Comparison of ENCODE assay signal across 9 mouse cellular contexts in the genomic region with DNA sequence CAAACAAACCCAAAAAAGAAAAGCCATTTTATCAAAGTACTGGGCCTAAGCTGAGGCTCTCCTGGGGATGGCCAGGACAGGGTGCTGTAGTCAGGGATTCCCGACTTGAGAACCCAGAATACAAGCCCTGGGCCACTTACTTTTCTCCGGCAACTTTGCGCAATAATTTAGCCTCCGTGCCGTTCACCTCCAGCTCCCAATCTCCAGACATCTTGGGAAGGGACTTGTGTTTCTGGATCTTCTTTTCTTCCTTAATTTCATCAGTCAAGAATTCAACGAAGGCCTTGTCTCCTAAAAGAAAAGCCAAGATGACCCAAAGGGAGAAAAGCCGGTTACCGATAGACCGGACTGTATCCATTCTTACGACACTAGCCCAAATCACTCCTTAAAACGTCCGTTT. TPM values are rescaled to one million over a fixed set of nuclear protein-coding genes. Genes with fewer than 3 reads are reported as not detected.
A peak's percentile ranks its signal among the peaks of the same experiment; 100 is the strongest.
DNase-seq lines count a peak whose midpoint lies in the region; ATAC-seq and TF ChIP-seq lines count a peak whose summit lies in the region.
"Had no signal": no experiment of that assay in that cellular context is flagged by ENCODE, and none has a peak within 500 bp of the region (broad histone marks: within the 10 kb centered on the region; RNA-seq: fewer than 3 reads in every experiment).

No protein-coding gene starts in this region.

- no peak for DNase-seq in heart, adult 18-20 months
- no peak for DNase-seq in right cerebral cortex, adult 2 months (ENCODE audit: low spot score in 2 of 2)
- no peak for DNase-seq in adrenal gland, adult 2 months
- DNase-seq in adrenal gland, postnatal 14 days, result no peak

- no peaks in the 10 kb centered on the region for H3K27me3 ChIP-seq in heart, embryonic 12.5 days (replicated peaks)
- no peaks in the 10 kb centered on the region for H3K27me3 ChIP-seq in E14TG2a.4 (ENCODE audit: insufficient read depth, low read length)
- H3K27me3 ChIP-seq in forebrain, embryonic 15.5 days, result no peaks in the 10 kb centered on the region
- H3K27me3 ChIP-seq in liver, embryonic 16.5 days (ENCODE audit: control insufficient read depth, insufficient read depth, low read depth, low read length), result no peaks in the 10 kb centered on the region
- H3K27me3 ChIP-seq: Patski had no signal

- H3K4me1 ChIP-seq in heart, embryonic 12.5 days (replicated peaks), result peaks cover 12% of the 10 kb centered on the region
- H3K4me1 ChIP-seq in E14TG2a.4 (replicated peaks; ENCODE audit: low read depth, low read length), result peaks cover 57% of the 10 kb centered on the region
- peaks cover 15% of the 10 kb centered on the region for H3K4me1 ChIP-seq in forebrain, embryonic 15.5 days
- H3K4me1 ChIP-seq in liver, embryonic 16.5 days (ENCODE audit: control insufficient read depth, low read depth, low read length), result peaks cover 20% of the 10 kb centered on the region

- no peak overlapping the region for H3K27ac ChIP-seq in heart, embryonic 12.5 days (ENCODE audit: poor library complexity, severe bottlenecking)
- no peak overlapping the region for H3K27ac ChIP-seq in forebrain, embryonic 15.5 days (replicated peaks)
- no peak overlapping the region; the same call in 1 of the 2 replicates for H3K27ac ChIP-seq in liver, embryonic 16.5 days (ENCODE audit: low read length)

- no peaks in the 10 kb centered on the region for H3K9me3 ChIP-seq in heart, embryonic 12.5 days (replicated peaks)
- H3K9me3 ChIP-seq in E14TG2a.4 (ENCODE audit: low read length), result no peaks in the 10 kb centered on the region
- H3K9me3 ChIP-seq in forebrain, embryonic 15.5 days, result no peaks in the 10 kb centered on the region
- H3K9me3 ChIP-seq in liver, embryonic 16.5 days (replicated peaks; ENCODE audit: control insufficient read depth, low read length), result no peaks in the 10 kb centered on the region

- H3K9ac ChIP-seq in heart, embryonic 12.5 days, result peak overlapping the region; percentile 96
- peak overlapping the region; percentile 94 for H3K9ac ChIP-seq in forebrain, embryonic 15.5 days (replicated peaks)
- peak overlapping the region; percentile 78; the same call in 1 of the 2 replicates for H3K9ac ChIP-seq in liver, embryonic 16.5 days (ENCODE audit: low read depth, low read length)

- peaks cover 69% of the 10 kb centered on the region for H3K36me3 ChIP-seq in heart, embryonic 12.5 days
- H3K36me3 ChIP-seq in E14TG2a.4 (ENCODE audit: insufficient read depth, low read length), result peaks cover 82% of the 10 kb centered on the region
- H3K36me3 ChIP-seq in forebrain, embryonic 15.5 days, result peaks cover 57% of the 10 kb centered on the region
- H3K36me3 ChIP-seq in liver, embryonic 16.5 days (ENCODE audit: control insufficient read depth, insufficient read depth), result peaks cover 39% of the 10 kb centered on the region

- WGBS in heart, embryonic 12.5 days, result 6% methylated on average over 12 of the region's 12 CpGs
- 9% methylated on average over 12 of the region's 12 CpGs for WGBS in forebrain, embryonic 15.5 days
- WGBS in liver, embryonic 16.5 days (ENCODE audit: insufficient replicate concordance), result 3% methylated on average over 12 of the region's 12 CpGs

- no peak for TF ChIP-seq CTCF in E14TG2a.4 (conservative IDR thresholded peaks at IDR 0.05; ENCODE audit: low read length)

- peak overlapping the region; percentile 78 for H3K4me2 ChIP-seq in heart, embryonic 12.5 days
- peak overlapping the region; percentile 65 for H3K4me2 ChIP-seq in forebrain, embryonic 15.5 days (replicated peaks)
- peak overlapping the region; percentile 98 for H3K4me2 ChIP-seq in liver, embryonic 16.5 days (ENCODE audit: low read depth, low read length)

- H3K4me3 ChIP-seq in heart, embryonic 12.5 days, result peak overlapping the region; percentile 97
- H3K4me3 ChIP-seq in E14TG2a.4 (replicated peaks; ENCODE audit: low read length), result peak overlapping the region; percentile 97
- peak overlapping the region; percentile 100 for H3K4me3 ChIP-seq in forebrain, embryonic 15.5 days
- H3K4me3 ChIP-seq in liver, embryonic 16.5 days (ENCODE audit: low read depth, low read length), result peak overlapping the region; percentile 93

- no peak for ATAC-seq in heart, embryonic 12.5 days (ENCODE audit: insufficient number of reproducible peaks, low FRiP score)
- ATAC-seq in forebrain, embryonic 15.5 days (replicated peaks), result no peak
- ATAC-seq in liver, embryonic 16.5 days (ENCODE audit: low read depth), result no peak

RNA-seq across cellular contexts. Expression of gene C1qbp, which starts 0.8 kb away (rescaled TPM):
- 293 and 299 TPM in 2 replicates for polyA plus RNA-seq in heart, embryonic 12.5 days (2016; fragmentation: Nextera tagmentation; extraction: Ambion mirVana)
- total RNA-seq in heart, adult 18-20 months (2021), result 100 to 1,000 TPM; 215 to 228 TPM
- polyA plus RNA-seq in forebrain, embryonic 15.5 days (2015; fragmentation: Nextera tagmentation; extraction: Ambion mirVana), result 208 TPM in 2 replicates
- 134 and 151 TPM in 2 replicates for polyA plus RNA-seq in liver, embryonic 16.5 days (2015; fragmentation: Nextera tagmentation; extraction: Ambion mirVana)
- 100 to 1,000 TPM; 209 to 250 TPM for total RNA-seq in adrenal gland, adult 2 months (2021)
- polyA plus RNA-seq in adrenal gland, adult 2 months (2012; rRNA removed), result 901 and 1,116 TPM in 2 replicates
- 234 and 249 TPM in 2 replicates for total RNA-seq in adrenal gland, postnatal 14 days (2021)

RNA-seq across cellular contexts. Expression of gene Rpain, which starts 12.0 kb away (rescaled TPM):
- polyA plus RNA-seq in heart, embryonic 12.5 days (2016; fragmentation: Nextera tagmentation; extraction: Ambion mirVana), result 49.0 and 51.2 TPM in 2 replicates
- total RNA-seq in heart, adult 18-20 months (2021), result 10 to 100 TPM; 15.3 to 16.2 TPM
- 82.6 and 88.3 TPM in 2 replicates for polyA plus RNA-seq in forebrain, embryonic 15.5 days (2015; fragmentation: Nextera tagmentation; extraction: Ambion mirVana)
- polyA plus RNA-seq in liver, embryonic 16.5 days (2015; fragmentation: Nextera tagmentation; extraction: Ambion mirVana), result 75.4 and 81.1 TPM in 2 replicates
- total RNA-seq in adrenal gland, adult 2 months (2021), result 10 to 100 TPM; 20.2 to 25.2 TPM
- 10.2 and 15.9 TPM in 2 replicates for polyA plus RNA-seq in adrenal gland, adult 2 months (2012; rRNA removed)
- 24.9 and 30.9 TPM in 2 replicates for total RNA-seq in adrenal gland, postnatal 14 days (2021)

RNA-seq across cellular contexts. Expression of gene Nup88, which starts 12.3 kb away (rescaled TPM):
- polyA plus RNA-seq in heart, embryonic 12.5 days (2016; fragmentation: Nextera tagmentation; extraction: Ambion mirVana), result 118 and 120 TPM in 2 replicates
- 10 to 100 TPM; 46.7 to 47.8 TPM for total RNA-seq in heart, adult 18-20 months (2021)
- polyA plus RNA-seq in forebrain, embryonic 15.5 days (2015; fragmentation: Nextera tagmentation; extraction: Ambion mirVana), result 148 and 149 TPM in 2 replicates
- polyA plus RNA-seq in liver, embryonic 16.5 days (2015; fragmentation: Nextera tagmentation; extraction: Ambion mirVana), result 52.4 and 53.0 TPM in 2 replicates
- total RNA-seq in adrenal gland, adult 2 months (2021), result 10 to 100 TPM; 47.7 to 51.7 TPM
- polyA plus RNA-seq in adrenal gland, adult 2 months (2012; rRNA removed), result 15.3 and 19.2 TPM in 2 replicates
- 57.2 and 63.4 TPM in 2 replicates for total RNA-seq in adrenal gland, postnatal 14 days (2021)

RNA-seq across cellular contexts. Expression of gene Dhx33, which starts 22.2 kb away (rescaled TPM):
- polyA plus RNA-seq in heart, embryonic 12.5 days (2016; fragmentation: Nextera tagmentation; extraction: Ambion mirVana), result 18.8 and 20.1 TPM in 2 replicates
- 1 to 10 TPM; 8.1 to 8.4 TPM for total RNA-seq in heart, adult 18-20 months (2021)
- 16.8 and 17.3 TPM in 2 replicates for polyA plus RNA-seq in forebrain, embryonic 15.5 days (2015; fragmentation: Nextera tagmentation; extraction: Ambion mirVana)
- 5.4 and 7.1 TPM in 2 replicates for polyA plus RNA-seq in liver, embryonic 16.5 days (2015; fragmentation: Nextera tagmentation; extraction: Ambion mirVana)
- total RNA-seq in adrenal gland, adult 2 months (2021), result 10 to 100 TPM; 20.4 to 35.6 TPM
- polyA plus RNA-seq in adrenal gland, adult 2 months (2012; rRNA removed), result 28.0 and 46.2 TPM in 2 replicates
- total RNA-seq in adrenal gland, postnatal 14 days (2021), result 28.3 and 29.5 TPM in 2 replicates

RNA-seq across cellular contexts. Expression of gene Mis12, which starts 37.4 kb away (rescaled TPM):
- polyA plus RNA-seq in heart, embryonic 12.5 days (2016; fragmentation: Nextera tagmentation; extraction: Ambion mirVana), result 25.5 and 27.3 TPM in 2 replicates
- 1 to 10 TPM; 7.9 to 8.1 TPM for total RNA-seq in heart, adult 18-20 months (2021)
- 39.4 and 40.5 TPM in 2 replicates for polyA plus RNA-seq in forebrain, embryonic 15.5 days (2015; fragmentation: Nextera tagmentation; extraction: Ambion mirVana)
- polyA plus RNA-seq in liver, embryonic 16.5 days (2015; fragmentation: Nextera tagmentation; extraction: Ambion mirVana), result 23.6 and 24.1 TPM in 2 replicates
- total RNA-seq in adrenal gland, adult 2 months (2021), result 10 to 100 TPM; 16.8 to 22.5 TPM
- polyA plus RNA-seq in adrenal gland, adult 2 months (2012; rRNA removed), result 0.71 and 1.2 TPM in 2 replicates
- total RNA-seq in adrenal gland, postnatal 14 days (2021), result 23.2 and 24.4 TPM in 2 replicates
